Mouse (Mus musculus) kidney, postnatal 10 days (tissue): Measurements from ENCODE around the gene Exog.

Experiments used
- DNase-seq: peaks from one replicate; pipeline ENCODE4 v3.0.0; 2021; ENCODE audit warnings: mixed read lengths

Exog gene

DNA sequence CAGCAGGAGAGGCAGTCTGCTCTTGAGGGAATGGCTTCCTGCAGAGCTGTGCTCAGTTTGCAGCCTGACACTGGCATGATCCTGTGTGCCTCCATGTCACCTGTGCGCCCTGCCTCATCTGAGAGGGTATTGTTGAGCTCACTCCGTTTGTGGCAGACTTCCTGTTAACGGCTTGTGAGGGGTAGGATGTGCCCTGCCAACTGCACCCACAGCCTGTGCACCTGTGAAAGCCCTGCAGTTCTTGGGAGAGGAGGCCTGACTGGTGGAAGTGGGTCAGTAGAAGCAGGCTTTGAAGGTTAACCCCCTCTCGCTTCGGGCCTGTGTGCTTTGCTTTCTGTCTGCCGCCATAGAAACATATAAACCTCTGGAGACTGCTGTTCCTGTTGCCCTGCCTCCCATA is 20.3 kb downstream of the Exog start:
- no peak for DNase-seq

DNA sequence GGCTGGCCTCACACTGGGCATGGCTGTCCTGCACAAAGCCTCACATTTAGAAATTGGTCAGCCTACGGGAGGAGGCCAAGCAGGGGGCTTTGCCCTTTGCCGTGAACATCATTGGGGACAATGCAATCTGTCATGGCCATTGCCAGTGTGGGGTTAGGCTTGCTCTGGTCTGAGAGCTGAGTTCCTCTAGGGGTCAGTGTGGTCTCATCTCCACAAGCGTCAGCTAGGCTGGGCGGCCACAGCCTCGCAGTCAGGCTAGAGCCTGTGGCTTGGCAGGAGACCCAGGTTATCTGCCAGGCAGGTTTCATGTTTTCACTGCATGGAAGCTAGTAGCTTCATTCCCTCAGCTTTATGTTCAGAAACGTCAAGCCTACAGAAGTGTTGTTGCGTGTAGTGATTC is 20.9 kb downstream of the Exog start:
- DNase-seq, result peak; percentile 62

DNA sequence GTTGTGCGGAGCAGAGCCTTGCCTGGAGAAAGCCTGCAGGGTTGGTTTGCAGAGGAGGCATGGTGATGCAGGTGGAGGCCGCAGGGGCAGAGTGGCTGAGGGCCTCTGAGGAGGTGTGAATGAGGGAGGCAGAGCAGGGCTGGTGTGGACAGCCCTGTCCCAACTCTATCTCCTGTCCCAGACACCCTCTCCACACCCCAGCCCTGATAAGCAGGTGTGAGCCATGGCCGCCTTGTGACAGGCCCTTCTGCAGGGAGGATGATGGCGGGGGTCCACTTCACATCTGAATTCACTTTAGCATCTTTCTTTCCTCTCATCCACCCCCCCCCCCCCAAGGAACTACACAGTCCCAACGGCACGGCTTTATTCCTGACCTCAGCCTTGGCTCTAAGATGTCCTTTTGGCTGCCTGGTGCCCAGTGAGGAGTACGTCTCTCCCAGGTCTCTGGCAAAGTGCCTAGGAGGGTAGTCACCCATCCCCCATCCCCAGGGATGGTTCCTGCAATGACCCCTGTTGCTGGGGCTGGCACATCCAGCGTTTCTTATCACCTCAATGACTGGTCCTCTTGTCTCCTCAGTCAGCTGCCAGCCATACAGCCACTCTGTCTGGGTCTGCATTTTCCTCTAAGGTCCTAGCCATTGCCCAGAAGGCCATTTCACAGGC is 25.1 kb downstream of the Exog start:
- no peak for DNase-seq

DNA sequence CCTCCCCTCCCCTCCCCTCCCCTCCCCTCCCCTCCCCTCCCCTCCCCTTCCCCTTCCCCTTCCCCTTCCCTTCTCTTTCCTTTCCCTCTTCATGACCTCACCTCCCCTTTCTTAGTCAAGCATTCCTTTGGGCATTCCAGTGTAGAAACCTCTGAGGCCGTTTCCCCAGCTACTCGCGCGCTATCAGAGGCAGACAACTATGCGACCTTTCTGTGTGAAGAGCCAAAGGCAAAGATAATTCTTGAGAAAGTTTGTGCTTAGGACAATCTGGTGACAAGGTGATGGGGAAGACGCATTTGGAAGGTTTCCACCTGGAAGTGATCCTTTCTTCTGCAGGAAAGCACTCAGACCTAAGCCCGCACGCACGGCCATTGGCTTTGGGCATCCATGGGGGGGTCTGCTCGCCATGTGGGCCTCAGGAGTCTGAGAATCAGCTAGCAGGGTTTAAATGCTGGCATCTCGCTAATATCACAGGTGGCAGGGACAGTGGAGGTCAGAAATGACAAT is 27.7 kb downstream of the Exog start:
- DNase-seq, result no peak

DNA sequence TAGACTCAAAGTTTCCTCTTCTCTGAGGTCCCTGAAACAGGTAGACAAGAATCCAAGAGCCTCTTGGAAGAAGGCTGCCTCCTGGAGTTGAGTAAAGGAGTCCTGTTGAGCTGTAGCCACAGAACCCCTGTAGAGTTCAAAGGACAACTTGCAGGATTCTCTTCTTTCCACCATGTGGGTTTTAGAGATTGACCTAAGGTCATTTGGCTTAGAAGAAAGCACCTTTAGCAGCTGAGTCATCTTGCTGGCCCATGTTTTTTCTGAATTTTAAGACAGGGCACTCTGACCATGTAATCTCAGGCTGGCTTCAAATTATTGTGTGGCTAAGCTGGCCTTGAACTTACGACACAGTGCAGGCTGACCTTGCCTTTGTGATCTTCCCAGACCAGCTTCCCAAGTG is 28.3 kb downstream of the Exog start:
- no peak for DNase-seq

DNA sequence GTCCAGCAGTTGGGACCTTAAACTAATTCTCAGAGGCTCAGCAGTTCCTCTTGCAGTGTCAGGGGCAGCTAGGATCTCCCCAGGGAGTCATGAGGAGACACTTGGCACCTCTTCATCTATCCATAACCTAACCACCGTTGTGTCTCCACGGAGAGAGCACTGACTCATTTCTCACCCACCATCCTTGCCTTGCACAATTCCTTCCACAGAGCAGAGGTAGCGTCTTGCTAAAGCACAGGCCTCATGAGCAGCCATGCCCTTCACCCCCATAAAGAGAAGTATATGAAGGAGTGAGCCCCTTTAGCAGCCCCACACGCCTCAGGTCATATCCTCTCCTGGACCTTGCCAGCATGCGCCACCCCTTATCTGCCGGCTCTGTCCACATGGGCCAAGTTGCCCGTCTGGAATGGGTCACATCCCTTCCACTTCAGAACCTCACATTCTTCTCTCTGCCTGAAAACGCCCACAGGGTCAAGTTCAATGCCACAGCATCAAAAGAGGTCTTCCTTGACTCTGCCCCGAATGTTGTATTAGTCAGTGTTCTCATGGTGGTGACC is 28.9 kb downstream of the Exog start:
- no peak for DNase-seq

DNA sequence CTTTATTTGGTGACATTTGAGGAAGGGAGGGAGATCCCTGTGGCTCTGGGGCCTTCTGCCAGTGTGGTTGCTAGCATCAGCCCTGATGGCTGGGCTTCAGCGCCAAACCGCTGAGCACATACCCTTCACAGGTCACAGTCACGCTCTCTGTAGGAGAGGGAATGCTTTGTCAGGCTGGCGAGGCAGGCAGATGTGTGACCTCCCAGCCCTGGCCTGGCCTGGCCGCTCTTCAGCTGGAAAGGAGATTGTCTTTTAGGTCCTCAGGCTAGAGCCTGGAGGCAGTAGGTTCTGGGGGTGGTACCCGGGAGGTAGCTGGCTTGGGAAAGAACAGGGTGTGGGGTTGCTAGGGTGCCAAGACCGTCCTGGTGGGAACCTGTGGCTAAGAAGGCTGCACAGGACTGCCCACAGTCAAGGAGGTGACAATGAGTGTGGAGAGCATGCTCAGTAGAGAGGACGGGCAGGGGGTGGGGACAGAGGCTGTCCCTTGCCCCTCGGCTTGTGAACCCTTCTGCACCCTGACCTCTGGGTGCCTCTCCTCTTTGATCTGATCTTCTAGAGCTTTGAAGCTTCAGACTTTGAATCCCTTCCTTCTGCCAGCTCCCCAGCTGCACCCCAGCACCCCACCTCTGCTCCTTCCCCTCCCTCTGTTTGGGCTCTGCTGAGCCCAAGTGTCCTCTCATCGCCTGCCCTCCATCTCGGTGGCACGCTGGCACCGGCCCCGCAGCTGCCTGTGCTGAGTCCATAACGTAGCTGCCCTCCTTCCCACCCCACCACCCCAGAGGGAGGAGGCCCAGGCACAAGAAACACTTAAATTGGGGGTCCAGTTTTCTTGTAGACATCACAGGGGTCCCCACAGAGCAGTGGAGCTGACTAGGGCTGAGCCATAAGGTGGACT is 30.2 kb downstream of the Exog start:
- no peak for DNase-seq

DNA sequence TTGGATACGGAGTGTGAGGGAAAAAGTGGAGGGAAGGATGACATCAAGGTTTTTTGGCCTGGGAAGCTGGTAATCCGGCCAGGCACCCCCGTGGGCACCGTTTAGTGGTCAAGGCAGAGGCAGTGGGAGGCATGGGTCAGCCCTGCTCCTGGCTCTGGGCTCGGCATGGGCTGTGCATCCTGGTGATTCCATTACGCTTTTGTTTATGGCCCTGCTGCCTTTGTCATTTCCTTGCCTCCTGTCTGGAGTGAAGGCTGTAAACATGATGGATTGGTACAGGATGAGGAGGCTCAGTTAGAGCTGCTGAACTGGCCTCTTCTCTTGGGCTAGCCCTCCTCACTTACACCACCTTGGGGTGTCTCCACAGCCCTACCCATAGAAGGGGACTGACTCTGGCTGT is 33.0 kb downstream of the Exog start:
- peak; percentile 24 for DNase-seq

DNA sequence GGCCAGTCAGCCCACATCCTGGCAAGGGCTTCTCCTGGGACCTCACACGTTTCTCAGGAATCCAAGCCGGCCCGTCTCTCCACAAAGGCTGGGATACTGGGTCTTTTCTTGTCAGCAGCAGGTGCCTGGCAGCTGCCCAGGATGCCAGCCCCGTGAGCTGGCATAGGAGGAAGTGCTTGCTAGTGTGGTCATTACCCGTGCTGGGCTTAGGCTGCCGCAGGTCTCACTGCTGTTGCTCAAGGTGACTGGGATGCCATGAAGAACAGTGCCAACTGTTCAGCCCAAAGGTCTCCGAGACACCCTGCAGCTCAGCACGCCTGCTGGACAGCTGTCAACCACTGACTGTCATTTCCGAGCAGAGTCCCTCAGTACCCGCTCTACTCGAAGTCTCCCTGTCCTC is 33.6 kb downstream of the Exog start:
- peak; percentile 21 for DNase-seq

DNA sequence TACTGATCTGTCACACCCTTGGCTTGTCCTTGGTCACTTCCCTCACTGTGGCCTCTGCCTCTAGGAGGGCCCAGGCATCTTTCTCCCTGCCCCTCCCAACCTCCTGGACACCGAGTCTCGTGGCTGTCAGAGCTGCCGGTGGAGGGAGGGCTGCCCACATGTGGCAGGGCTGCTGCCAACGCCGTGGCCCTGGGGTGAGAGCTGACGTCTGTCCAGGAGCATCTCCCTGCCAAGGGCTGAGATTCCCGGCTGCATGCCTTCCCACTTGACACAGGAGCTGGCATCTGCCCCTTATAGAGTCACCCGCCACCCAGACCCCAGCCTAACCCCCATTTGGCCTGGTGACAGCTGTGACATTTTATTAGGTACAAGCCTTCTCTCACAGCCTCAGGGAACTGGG is 34.6 kb downstream of the Exog start:
- DNase-seq, result no peak

DNA sequence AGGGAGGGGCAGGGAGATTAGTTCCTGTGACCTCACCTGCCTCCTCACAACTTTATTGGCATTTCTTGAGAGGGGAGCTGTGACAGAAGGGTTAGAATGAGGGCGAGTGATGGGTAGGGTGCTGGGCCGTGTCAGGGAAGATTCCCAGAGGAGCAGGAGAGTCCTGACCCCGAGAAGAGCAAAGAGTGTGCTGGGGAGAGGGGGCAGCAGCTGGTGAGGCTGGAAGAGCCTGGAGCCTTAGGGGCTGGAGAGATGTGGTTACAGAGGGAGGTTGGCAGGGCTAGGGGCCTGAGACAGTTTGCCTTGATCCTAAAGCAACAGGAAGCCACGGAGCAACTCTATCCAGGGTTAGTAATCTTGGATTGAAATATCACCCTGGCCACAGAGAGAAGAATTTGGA is 36.9 kb downstream of the Exog start:
- DNase-seq, result no peak

DNA sequence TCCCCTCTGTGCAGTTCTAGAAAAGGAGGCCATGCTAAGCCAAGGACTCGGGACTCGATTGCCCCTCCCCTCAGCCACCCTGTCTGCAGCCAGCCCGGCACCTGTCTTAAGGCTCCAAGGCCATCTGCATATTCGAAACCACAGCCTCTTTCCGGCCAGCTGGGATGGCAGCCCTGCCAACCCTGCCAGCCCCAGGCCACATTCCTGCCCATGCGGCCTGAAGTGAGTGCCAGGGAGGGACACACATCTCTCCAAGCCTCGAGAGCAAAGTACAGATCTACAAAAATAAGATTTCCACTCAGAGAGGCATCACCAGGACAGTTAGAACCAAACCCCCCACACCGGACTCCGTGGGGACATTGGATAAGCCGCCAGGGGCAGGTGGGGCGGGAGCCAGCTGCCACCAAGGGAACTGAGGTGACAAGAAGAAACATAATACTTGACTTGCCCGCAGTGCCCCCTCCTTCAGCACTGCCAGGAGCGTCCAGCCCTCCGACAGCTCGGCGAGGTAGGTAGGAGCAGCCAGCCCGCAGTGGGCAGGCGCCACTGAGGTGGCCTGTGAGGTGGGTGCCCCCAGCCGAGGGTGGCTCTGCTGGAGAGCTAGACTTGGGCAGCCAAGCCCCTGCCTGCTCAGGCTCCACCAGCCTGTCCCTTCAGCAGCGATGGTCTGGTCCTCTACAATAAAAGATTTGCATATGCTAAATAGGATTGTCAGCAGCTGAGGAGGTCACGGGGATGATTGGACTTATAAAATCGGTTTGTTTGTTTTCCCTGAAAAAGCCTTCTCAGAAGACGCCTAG is 39.0 kb downstream of the Exog start:
- DNase-seq, result peak; percentile 21

DNA sequence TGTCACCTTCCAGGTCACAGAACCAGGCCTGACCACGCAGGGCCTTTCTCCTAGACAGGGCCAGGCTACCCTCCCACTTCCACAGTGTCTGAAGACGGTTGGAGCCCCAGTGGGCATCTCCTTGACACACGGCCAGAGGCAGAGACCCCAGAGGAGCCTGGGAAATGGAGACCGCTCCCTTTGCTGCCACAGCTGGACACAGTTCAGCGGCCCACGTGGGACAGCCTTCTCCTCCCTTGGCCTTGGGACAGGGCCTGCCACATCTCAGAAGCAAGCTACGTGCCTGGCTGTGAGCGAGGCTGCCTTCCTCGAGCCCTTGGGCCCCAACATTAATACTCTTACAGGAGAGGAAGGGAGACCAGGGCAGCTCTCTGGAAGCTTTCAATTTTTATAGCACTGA is 39.7 kb downstream of the Exog start:
- no peak for DNase-seq

DNA sequence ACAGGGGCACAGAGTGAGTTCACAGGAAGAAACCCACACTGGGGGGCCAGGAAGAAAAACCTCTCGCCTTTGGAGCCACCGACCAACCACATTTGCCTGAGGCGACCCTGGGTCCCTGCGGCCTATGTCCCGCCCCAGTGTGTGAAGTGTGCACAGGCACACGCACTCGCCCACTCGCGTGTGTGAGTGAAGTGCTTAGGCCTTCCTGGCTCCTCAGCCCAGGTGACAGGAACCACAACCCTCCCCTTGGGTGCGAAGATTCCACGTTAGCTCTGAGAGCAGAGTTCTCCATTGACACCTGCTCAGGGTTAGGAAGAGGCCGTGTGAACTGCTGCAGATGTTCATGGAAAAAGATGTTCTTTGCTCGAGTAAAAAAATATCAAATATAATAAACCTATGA is 40.1 kb downstream of the Exog start:
- no peak for DNase-seq

DNA sequence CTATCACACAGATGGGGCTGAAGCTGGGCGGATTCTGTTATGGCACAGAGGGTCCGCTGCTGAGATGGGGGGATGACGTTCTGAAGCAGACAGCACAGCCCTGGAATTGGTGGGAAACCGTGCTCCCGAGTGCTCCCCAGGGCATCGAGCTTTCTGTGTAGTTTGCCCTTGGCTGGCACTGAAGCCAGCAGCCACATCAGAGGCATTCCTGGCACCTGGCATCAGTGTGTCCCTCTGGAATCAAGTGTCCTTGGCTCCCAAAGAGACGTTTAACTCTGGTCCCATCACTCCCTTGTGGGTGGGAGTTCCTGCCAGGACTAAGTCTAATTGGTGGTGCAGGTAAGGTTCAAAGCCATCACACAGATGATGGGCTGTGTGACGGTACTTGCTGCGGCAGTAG is 51.6 kb downstream of the Exog start:
- DNase-seq, result no peak

DNA sequence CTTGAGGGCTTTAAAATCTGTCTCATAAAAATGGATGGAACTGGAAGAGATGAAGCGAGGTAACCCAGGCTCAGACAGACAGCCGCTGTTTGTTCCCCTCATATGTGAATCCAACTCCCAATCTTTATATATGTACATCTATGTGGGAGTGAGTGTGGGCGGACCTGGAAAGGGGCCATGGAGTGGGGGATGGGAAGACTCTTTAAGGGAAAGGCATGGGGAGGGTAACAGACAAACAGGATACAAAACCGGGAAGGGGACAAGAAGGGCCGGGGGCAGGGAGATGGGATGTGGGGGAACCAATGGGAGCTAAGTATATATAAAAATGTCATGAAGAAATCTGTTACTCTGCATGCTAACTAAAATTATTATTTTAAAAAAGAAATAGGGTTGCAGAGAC is 52.2 kb downstream of the Exog start:
- DNase-seq, result peak; percentile 39

DNA sequence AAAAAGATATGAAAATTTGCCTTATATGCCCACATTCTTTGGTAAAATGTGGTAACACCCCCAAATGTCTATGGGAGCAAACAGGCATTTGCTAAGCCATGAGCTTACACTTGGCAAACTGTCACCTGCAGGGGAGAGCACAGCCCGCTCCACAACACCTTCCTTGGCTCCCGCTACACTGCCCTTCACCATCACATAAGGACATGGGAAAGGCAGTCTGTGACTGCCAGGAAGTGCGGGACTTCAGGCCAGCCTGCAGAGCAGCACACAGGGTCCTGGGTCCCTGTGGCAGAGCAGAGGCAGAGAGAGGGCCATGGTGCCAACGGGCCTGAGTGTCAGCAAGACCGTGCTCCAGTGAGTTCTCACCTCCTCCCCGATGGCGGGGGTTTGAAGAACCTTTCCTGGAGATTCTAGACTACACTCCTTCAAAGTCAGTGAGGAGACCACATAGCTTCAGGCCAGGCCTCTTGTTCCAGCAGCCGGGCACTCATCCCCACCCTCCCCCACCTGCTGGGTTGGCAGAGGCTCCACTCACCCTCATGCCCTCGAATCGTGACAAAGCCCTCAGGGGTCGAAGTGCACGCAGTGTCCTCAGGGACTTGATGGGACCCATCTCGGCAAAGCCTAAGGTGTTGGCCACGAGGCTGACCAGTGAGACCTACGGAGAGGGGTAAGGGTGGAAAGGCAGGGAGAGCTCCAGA is 53.0 kb downstream of the Exog start:
- DNase-seq, result no peak

DNA sequence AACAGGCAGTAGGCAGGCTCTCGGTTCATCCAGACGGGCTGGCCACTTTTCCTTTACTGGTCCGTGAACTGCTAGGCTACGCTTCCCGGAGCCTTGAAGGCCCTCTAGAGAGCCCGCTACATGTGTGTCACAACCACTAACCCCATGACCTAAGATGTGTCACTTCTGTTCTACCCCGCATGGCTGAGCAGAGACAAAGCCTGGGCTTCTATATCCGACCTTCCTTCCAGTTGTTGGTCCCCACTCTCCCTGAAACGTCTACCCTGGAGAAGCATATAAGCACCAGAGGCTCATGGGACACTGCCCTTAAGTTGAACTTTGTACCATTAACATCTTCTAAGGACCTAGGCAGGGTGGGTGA is 53.5 kb downstream of the Exog start:
- no peak for DNase-seq

DNA sequence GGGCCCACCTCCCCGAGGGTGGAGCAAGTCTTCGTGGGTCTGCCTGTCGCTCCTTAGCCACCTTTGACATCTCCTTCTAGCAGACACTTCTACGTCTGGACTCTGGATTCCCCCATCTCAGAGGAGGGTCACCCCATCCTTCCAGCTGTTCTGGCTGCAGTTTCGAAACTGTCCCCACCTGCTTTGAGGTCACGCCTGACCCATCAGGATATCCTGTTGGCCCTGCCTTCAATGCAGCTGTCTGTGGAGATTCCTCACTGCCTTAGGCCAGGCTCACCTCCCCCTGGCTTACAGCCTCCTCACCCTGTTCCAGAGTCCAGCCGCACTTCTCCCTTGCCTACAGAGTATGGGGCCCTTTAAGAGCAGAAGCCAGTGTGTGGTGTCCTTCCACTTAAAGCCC is 54.1 kb downstream of the Exog start:
- no peak for DNase-seq

DNA sequence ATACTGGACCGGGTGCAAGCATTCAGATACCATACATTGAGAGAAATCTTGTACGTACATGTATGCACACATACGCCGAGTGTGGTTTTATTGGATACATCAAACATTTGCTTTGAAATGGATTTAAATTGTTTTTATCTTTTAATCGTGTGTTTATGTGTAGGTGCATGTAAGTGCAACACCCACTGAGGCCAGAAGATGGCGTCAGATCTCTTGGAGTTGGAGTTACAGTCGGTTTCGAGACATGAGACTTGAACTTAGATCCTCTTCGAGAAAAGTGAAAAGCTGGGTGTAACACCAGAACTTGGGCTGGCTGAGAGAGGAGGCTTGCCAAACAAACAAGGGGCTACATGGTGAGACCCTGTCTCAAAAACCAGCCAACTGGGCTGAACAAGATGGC is 58.9 kb downstream of the Exog start:
- DNase-seq, result no peak

DNA sequence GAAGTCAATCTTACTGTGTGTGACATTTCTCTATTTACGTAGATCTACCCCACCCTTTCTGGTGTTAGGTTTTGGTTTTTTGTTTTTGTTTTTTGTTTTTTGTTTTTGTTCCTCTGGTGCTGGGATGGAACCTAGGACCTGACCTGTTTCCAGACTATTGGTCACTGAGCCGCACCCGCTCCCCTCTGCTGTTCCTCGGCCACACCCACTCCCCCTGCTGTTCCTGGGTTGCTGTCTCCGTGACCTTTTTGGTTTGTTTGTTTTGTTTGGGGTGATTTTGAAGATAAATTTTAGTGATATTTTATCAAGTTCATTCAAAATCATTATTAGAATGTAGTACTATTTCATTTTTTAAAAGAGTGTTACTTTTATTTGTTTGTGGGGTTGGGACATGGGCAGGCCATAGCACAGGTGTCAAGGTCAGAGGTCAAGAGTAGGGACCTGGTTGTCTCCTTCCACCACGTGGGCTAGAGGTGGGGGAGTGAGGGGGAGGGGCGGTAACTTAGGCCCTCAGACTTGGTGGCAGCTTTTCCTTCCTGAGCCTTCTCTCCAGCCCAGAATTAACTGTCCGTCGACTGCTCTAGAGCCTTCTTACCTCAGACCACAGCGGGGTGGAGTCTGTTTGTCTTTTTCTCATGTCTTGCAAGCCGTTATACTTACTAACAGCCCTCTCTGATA is 60.4 kb downstream of the Exog start:
- DNase-seq, result no peak

DNA sequence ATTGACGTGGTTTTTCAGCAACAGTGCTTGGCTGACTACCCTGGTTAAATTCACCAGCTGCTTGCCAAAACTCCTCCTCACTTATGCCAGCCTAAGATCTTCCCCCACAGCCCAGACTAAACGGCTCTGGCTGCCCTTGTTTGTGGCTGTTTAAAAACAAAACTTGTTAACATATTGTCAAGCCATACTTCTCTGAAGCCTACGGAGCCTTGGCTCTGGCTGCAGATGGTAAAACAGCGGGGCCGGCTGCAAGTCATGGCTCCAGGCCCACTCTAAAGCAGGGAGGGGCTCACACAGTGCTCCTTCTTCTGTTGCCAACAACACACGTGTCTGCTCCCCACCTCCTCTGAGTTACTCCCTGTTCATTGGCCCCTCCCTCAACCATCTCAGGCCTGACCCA is 66.2 kb downstream of the Exog start:
- DNase-seq, result no peak
